Mouse (Mus musculus) forebrain, embryonic 12.5 days (tissue): ENCODE data around the gene Myh6. TPM values are rescaled to one million over a fixed set of nuclear protein-coding genes. Genes with fewer than 3 reads are reported as not detected.
"Not testable (repeated sequence)": the region's sequence is repeated elsewhere in the genome, so short reads cannot be mapped to it uniquely, and the experiment has no call there.

ENCODE experiments used
- ATAC-seq: fragments of 200-750 bp; cut with Nextera tagmentation; 2 replicates; pipeline ENCODE4 v1.8.0; 2017; ENCODE audit warnings: moderate TSS enrichment; ENCODE audit not compliant: low FRiP score
- H3K27ac ChIP-seq: fragments of 300-500 bp; sonication (generic); 2 replicates; pipeline ENCODE4 v1.5.1; 2016; ENCODE audit warnings: mild to moderate bottlenecking
- H3K27me3 ChIP-seq: fragments of 300-500 bp; sonication (generic); 2 replicates; pipeline ENCODE4 v1.6.1; 2016; ENCODE audit warnings: mild to moderate bottlenecking
- H3K36me3 ChIP-seq: fragments of 300-500 bp; sonication (generic); replicated peaks from 2 replicates; pipeline ENCODE4 v1.6.1; 2016; ENCODE audit warnings: mild to moderate bottlenecking
- H3K4me1 ChIP-seq: fragments of 300-500 bp; sonication (generic); 2 replicates; pipeline ENCODE4 v1.6.1; 2016
- H3K4me2 ChIP-seq: fragments of 300-500 bp; sonication (generic); 2 replicates; pipeline ENCODE4 v1.6.1; 2016; ENCODE audit warnings: mild to moderate bottlenecking, moderate library complexity
- H3K4me3 ChIP-seq: fragments of 300-500 bp; sonication (generic); replicated peaks from 2 replicates; pipeline ENCODE4 v1.5.1; 2016; ENCODE audit warnings: mild to moderate bottlenecking
- H3K9ac ChIP-seq: fragments of 300-500 bp; sonication (generic); 2 replicates; pipeline ENCODE4 v1.6.1; 2016; ENCODE audit warnings: mild to moderate bottlenecking
- H3K9me3 ChIP-seq: fragments of 300-500 bp; sonication (generic); 2 replicates; pipeline ENCODE4 v1.6.1; 2016
- WGBS: fragments of 180-500 bp; shearing (Covaris S2); methylation state at CpG from one replicate; pipeline ENCODE4 v1.1.7; 2016; 5-methylcytosine and 5-hydroxymethylcytosine counted together
- polyA plus RNA-seq: library from polyadenylated mRNA; unstranded; fragments of >200 nt; fragmentation: Nextera tagmentation; extraction: Ambion mirVana; gene quantifications from 2 replicates; pipeline ENCODE4 v1.2.1, GENCODE M21; 2016

Myh6 gene
- polyA plus RNA-seq, 1 experiment from 2014 or later: 1.8 TPM

GRCm38 (mm10) chr14:55002687-55003120 is 36.0 kb upstream of the Myh6 start:
- Histone ChIP-seq H3K4me1 (peaks cover 17% of the 10 kb centered on the region), H3K36me3 (no peaks in the 10 kb centered on the region), H3K27me3 (no peaks in the 10 kb centered on the region), H3K9me3 (no peaks in the 10 kb centered on the region; the same call in 1 of the 2 replicates), H3K4me2 (no peak overlapping the region), H3K27ac (no peak overlapping the region), H3K9ac (no peak overlapping the region), H3K4me3 (no peak overlapping the region)
- WGBS: 82% methylated on average over 7 of the region's 7 CpGs
- no peak for ATAC-seq

GRCm38 (mm10) chr14:55001938-55002686 is 35.4 kb upstream of the Myh6 start:
- no peaks in the 10 kb centered on the region for H3K27me3 ChIP-seq
- no peak overlapping the region for H3K4me3 ChIP-seq
- 56% methylated on average over 12 of the region's 12 CpGs for WGBS

DNA sequence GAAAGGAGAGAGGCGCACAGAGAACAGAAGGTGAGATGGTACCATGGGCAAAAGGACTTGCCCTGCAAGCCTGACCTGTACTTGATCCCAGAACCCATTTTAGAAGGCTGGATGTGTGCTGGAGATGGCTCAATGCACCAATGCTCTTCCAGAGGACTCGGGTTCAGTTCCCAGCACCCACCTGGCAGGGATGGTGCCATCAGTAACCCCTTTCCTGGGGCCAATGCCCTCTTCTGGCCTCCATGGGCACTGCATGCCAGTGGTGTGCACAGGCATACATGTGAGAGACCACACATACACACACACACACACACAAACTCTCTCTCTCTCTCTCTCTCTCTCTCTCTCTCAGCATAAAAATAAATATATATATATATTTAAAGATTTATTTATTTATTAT is 34.7 kb upstream of the Myh6 start:
- Histone ChIP-seq H3K4me3 (no peak overlapping the region), H3K36me3 (no peaks in the 10 kb centered on the region), H3K9me3 (no peaks in the 10 kb centered on the region; the same call in 1 of the 2 replicates), H3K27ac (no peak overlapping the region), H3K4me2 (no peak overlapping the region), H3K27me3 (no peaks in the 10 kb centered on the region), H3K4me1 (peaks cover 29% of the 10 kb centered on the region), H3K9ac (no peak overlapping the region)
- WGBS: 96% methylated on average over 2 of the region's 2 CpGs
- no peak for ATAC-seq

More at GRCm38 (mm10) chr14:55001938-55002686, 35.4 kb upstream of the Myh6 start:
- Histone ChIP-seq H3K4me2 (no peak overlapping the region), H3K9ac (no peak overlapping the region), H3K36me3 (no peaks in the 10 kb centered on the region), H3K27ac (no peak overlapping the region), H3K4me1 (peaks cover 22% of the 10 kb centered on the region), H3K9me3 (no peaks in the 10 kb centered on the region; the same call in 1 of the 2 replicates)
- no peak for ATAC-seq

GRCm38 (mm10) chr14:55000814-55001213 is 34.1 kb upstream of the Myh6 start:
- H3K4me2 ChIP-seq: no peak overlapping the region
- peaks cover 35% of the 10 kb centered on the region for H3K4me1 ChIP-seq
- H3K36me3 ChIP-seq: no peaks in the 10 kb centered on the region
- H3K27ac ChIP-seq: no peak overlapping the region
- no peaks in the 10 kb centered on the region for H3K27me3 ChIP-seq
- WGBS: 82% methylated on average over 6 of the region's 6 CpGs
- ATAC-seq: no peak
- no peaks in the 10 kb centered on the region; the same call in 1 of the 2 replicates for H3K9me3 ChIP-seq
- H3K9ac ChIP-seq: no peak overlapping the region
- H3K4me3 ChIP-seq: no peak overlapping the region

DNA sequence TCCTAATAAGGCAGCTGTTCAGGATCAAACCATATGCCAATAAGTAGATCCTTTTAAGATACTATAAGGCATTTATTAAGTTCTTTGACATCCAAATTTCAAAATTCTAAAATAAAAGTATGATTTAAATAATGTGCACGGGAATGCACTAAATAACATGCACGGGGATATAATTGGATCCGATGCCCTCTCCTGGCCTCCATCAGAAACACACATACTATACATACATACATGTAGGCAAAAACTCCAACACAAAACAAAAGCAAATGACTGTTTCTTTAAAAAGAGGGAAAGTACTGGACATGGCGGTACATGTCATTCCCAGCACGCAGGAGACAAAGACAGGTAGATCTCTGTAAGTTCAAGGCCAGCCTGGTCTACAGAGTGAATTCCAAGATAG is 33.1 kb upstream of the Myh6 start:
- not testable (repeated sequence) for H3K27ac ChIP-seq, H3K9ac ChIP-seq, H3K4me3 ChIP-seq, H3K4me2 ChIP-seq, ATAC-seq, H3K27me3 ChIP-seq, H3K36me3 ChIP-seq, H3K9me3 ChIP-seq
- peaks cover 45% of the 10 kb centered on the region for H3K4me1 ChIP-seq
- WGBS: 87% methylated on average over 5 of the region's 5 CpGs

- peaks cover 45% of the 10 kb centered on the region for H3K4me1 ChIP-seq
Measured at GRCm38 (mm10) chr14:54998680-54999079, 32.0 kb upstream of the Myh6 start.

DNA sequence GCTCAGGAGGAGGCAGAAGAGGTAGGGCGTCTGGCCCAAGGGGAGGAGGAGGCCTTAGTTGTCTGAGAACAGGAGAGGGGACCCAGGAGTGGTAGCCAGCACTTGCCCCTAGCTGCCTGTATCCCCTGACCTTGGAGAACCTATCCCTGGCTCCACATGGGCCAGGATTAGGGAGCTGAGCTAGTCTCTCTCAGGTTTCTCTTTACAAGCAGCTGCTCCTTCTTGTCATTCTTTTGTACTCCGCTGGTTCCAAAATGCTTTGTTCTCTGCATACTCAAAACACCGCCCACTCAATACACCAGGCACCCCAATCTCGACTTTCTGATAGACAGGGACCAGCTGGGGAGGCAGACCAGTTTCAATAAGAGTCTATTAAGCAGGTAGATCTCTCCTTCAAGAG is 30.6 kb upstream of the Myh6 start:
- 25% methylated on average over 4 of the region's 4 CpGs for WGBS
- Histone ChIP-seq H3K9me3 (no peaks in the 10 kb centered on the region; the same call in 1 of the 2 replicates), H3K4me2 (no peak overlapping the region), H3K9ac (no peak overlapping the region), H3K4me1 (peaks cover 39% of the 10 kb centered on the region), H3K36me3 (no peaks in the 10 kb centered on the region), H3K27ac (0 out of 2 replicates have a peak overlapping the region, but pooled peaks have one; percentile 26), H3K4me3 (no peak overlapping the region), H3K27me3 (no peaks in the 10 kb centered on the region)
- no peak for ATAC-seq

More at GRCm38 (mm10) chr14:54998680-54999079, 32.0 kb upstream of the Myh6 start:
- Histone ChIP-seq H3K27ac (no peak overlapping the region), H3K27me3 (no peaks in the 10 kb centered on the region), H3K4me3 (no peak overlapping the region), H3K4me2 (no peak overlapping the region), H3K36me3 (no peaks in the 10 kb centered on the region), H3K9me3 (no peaks in the 10 kb centered on the region; the same call in 1 of the 2 replicates), H3K9ac (no peak overlapping the region)
- ATAC-seq: no peak

GRCm38 (mm10) chr14:54996793-54997192 is 30.1 kb upstream of the Myh6 start:
- Histone ChIP-seq H3K4me2 (no peak overlapping the region), H3K4me1 (peaks cover 39% of the 10 kb centered on the region), H3K36me3 (no peaks in the 10 kb centered on the region), H3K9ac (no peak overlapping the region), H3K27ac (0 out of 2 replicates have a peak overlapping the region, but pooled peaks have one; percentile 26), H3K4me3 (no peak overlapping the region), H3K27me3 (no peaks in the 10 kb centered on the region), H3K9me3 (no peaks in the 10 kb centered on the region; the same call in 1 of the 2 replicates)
- 47% methylated on average over 9 of the region's 9 CpGs for WGBS
- ATAC-seq: no peak

DNA sequence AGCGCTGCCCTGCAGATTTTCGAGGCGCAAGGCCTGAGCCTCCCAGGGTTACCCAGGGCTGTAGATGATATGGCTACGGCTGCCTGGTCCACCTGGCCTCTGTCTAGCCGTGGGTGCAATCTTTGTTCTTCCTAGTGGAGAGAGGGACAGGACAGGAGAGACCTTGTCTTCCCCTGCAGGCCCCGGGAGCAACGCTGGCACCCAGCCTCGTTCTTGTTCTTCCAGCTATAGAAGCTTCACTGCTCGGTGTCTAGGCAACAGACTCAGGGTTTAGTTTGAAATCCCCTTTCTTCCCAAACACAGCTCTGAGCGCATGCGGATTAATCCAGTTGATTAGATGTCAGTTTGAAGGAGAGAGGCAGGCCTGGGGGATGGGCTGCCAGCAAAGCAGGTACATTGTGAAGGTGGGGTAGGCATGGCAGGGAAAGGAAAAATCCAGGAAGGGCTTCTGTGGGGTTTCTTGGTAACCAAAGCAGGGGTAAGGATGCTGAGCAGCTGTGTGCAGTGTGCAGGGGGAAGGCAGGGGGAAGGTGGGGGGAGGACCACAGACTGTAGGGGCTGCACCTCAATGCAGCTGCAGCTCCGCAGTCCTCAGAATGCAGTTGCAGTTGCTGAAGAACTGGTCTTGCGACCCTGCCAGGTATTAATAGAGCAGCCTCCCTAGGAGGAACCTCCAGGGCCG is 28.9 kb upstream of the Myh6 start:
- H3K4me1 ChIP-seq: peaks cover 39% of the 10 kb centered on the region
- H3K4me3 ChIP-seq: no peak overlapping the region
- no peaks in the 10 kb centered on the region for H3K9me3 ChIP-seq
- H3K36me3 ChIP-seq: no peaks in the 10 kb centered on the region
- ATAC-seq: peak; percentile 71
- peak overlapping the region; percentile 13 for H3K4me2 ChIP-seq
- peak overlapping the region; percentile 44; the same call in 1 of the 2 replicates for H3K9ac ChIP-seq
- peak overlapping the region; percentile 88 for H3K27ac ChIP-seq
- 13% methylated on average over 14 of the region's 14 CpGs for WGBS
- H3K27me3 ChIP-seq: no peaks in the 10 kb centered on the region

DNA sequence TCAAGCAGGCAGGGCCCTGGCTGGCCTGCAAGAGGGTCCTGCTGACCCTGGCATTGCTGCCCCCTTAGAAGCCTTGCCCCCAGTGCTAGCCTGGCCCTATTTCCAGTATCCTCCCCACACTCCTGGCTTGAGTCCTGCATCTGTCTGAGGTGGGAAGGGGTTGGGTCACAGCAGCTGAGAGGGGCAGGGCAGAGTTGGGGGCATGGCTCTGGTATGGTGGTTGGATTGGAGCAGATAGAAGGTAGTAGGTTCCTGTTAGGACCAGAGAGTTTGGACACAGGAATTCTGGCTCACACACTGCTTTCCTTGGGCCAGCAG is 28.1 kb upstream of the Myh6 start:
- Histone ChIP-seq H3K9ac (peak overlapping the region; percentile 42; the same call in 1 of the 2 replicates), H3K36me3 (no peaks in the 10 kb centered on the region), H3K27me3 (no peaks in the 10 kb centered on the region), H3K27ac (peak overlapping the region; percentile 88), H3K4me3 (no peak overlapping the region), H3K4me1 (peaks cover 39% of the 10 kb centered on the region), H3K4me2 (no peak overlapping the region), H3K9me3 (no peaks in the 10 kb centered on the region)
- peak; percentile 24; the same call in 1 of the 2 replicates for ATAC-seq

GRCm38 (mm10) chr14:54994136-54994868 is 27.6 kb upstream of the Myh6 start, which contains the start of gene Myh7:
Gene Myh7 (minus strand): TSS chr14:54994626.
- ATAC-seq: 0 out of 2 replicates have a peak, but pooled peaks have one; percentile 10
- Histone ChIP-seq H3K4me2 (peak within 1 kb of the TSS; percentile 13), H3K27me3 (no peaks in the 10 kb centered on the region), H3K27ac (peak within 1 kb of the TSS; percentile 88), H3K9ac (peak within 1 kb of the TSS; percentile 44), H3K9me3 (no peaks in the 10 kb centered on the region), H3K4me3 (no peak within 1 kb of the TSS), H3K36me3 (no peaks in the 10 kb centered on the region), H3K4me1 (peaks cover 39% of the 10 kb centered on the region)
- WGBS: 54% methylated on average over 11 of the region's 11 CpGs

- no peak for ATAC-seq
- Histone ChIP-seq H3K9ac (no peak overlapping the region), H3K4me2 (no peak overlapping the region), H3K4me1 (peaks cover 39% of the 10 kb centered on the region), H3K27me3 (no peaks in the 10 kb centered on the region), H3K27ac (no peak overlapping the region), H3K4me3 (no peak overlapping the region), H3K36me3 (no peaks in the 10 kb centered on the region), H3K9me3 (no peaks in the 10 kb centered on the region)
- WGBS: 58% methylated on average over 10 of the region's 10 CpGs
Measured at GRCm38 (mm10) chr14:54993636-54994035, 26.9 kb upstream of the Myh6 start.
